Mouse (Mus musculus) heart, embryonic 16.5 days (tissue): ENCODE data around the gene Adgrb3. TPM values are rescaled to one million over a fixed set of nuclear protein-coding genes. Genes with fewer than 3 reads are reported as not detected.

ENCODE experiments used
- ATAC-seq: fragments of 200-750 bp; cut with Nextera tagmentation; replicated peaks from 2 replicates; pipeline ENCODE4 v1.8.0; 2017; ENCODE audit warnings: moderate number of reproducible peaks; ENCODE audit not compliant: insufficient read depth, low FRiP score; ENCODE audit errors: extremely low read depth
- H3K27ac ChIP-seq: fragments of 300-500 bp; sonication (generic); 2 replicates; pipeline ENCODE4 v1.5.1; 2014; ENCODE audit warnings: mild to moderate bottlenecking, low read length, control low read depth, moderate library complexity
- H3K27me3 ChIP-seq: fragments of 300-500 bp; sonication (generic); 2 replicates; pipeline ENCODE4 v1.6.1; 2014; ENCODE audit warnings: low read length, mixed read lengths; ENCODE audit not compliant: control insufficient read depth, insufficient read depth
- H3K36me3 ChIP-seq: fragments of 300-500 bp; sonication (generic); 2 replicates; pipeline ENCODE4 v1.6.1; 2014; ENCODE audit not compliant: control insufficient read depth, insufficient read depth
- H3K4me1 ChIP-seq: fragments of 300-500 bp; sonication (generic); 2 replicates; pipeline ENCODE4 v1.6.1; 2014; ENCODE audit warnings: low read length, mixed read lengths; ENCODE audit not compliant: control insufficient read depth, insufficient read depth
- H3K4me2 ChIP-seq: fragments of 300-500 bp; sonication (generic); 2 replicates; pipeline ENCODE4 v1.6.1; 2014; ENCODE audit warnings: low read depth, mild to moderate bottlenecking, control low read depth, low read length
- H3K4me3 ChIP-seq: fragments of 300-500 bp; sonication (generic); 2 replicates; pipeline ENCODE4 v1.5.1; 2014; ENCODE audit warnings: mild to moderate bottlenecking, control low read depth, low read length
- H3K9ac ChIP-seq: fragments of 300-500 bp; sonication (generic); 2 replicates; pipeline ENCODE4 v1.6.1; 2014; ENCODE audit warnings: low read length, control low read depth
- H3K9me3 ChIP-seq: fragments of 300-500 bp; sonication (generic); replicated peaks from 2 replicates; pipeline ENCODE4 v1.6.1; 2016; ENCODE audit warnings: low read length; ENCODE audit not compliant: control insufficient read depth
- WGBS: fragments of 180-500 bp; shearing (Covaris S2); extraction: QIAGEN DNeasy Blood & Tissue Kit; methylation state at CpG from one replicate; pipeline ENCODE4 v1.1.7; 2014; 5-methylcytosine and 5-hydroxymethylcytosine counted together
- polyA plus RNA-seq: library from polyadenylated mRNA; unstranded; fragments of >200 nt; fragmentation: Nextera tagmentation; extraction: Ambion mirVana; gene quantifications from 2 replicates; pipeline ENCODE4 v1.2.1, GENCODE M21; 2015

The Adgrb3 gene
- polyA plus RNA-seq, 1 experiment from 2014 or later, result 0.33 TPM

DNA sequence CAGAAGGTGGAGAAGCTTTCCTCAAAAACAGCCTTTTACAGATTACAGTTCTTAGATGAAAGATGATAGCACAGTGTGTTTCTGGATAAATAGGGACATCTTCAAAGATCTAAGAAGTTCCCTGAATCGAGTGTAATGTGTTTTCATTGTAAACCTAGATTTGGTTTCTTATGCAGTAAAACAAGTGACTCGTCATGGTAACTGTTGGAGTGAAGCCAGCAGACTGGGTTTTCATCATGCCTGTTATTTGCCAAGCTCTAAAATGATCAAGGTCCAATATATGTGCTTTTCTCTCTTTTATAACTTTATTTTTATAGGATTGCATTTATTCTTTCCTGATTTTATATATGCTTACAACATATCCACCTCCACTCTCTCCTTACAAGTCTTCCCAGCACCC is 394.0 kb downstream of the Adgrb3 start:
- ATAC-seq, result no peak
- no peak overlapping the region for H3K4me2 ChIP-seq
- 49% methylated on average over 2 of the region's 2 CpGs for WGBS
- H3K4me1 ChIP-seq, result no peaks in the 10 kb centered on the region
- no peak overlapping the region for H3K9ac ChIP-seq
- no peaks in the 10 kb centered on the region for H3K36me3 ChIP-seq
- no peaks in the 10 kb centered on the region for H3K27me3 ChIP-seq
- H3K9me3 ChIP-seq, result no peaks in the 10 kb centered on the region
- no peak overlapping the region for H3K27ac ChIP-seq
- H3K4me3 ChIP-seq, result no peak overlapping the region

GRCm38 (mm10) chr1:25430219-25430862 is 399.2 kb downstream of the Adgrb3 start:
- Histone ChIP-seq H3K27me3 (no peaks in the 10 kb centered on the region), H3K4me3 (no peak overlapping the region), H3K27ac (no peak overlapping the region), H3K4me2 (no peak overlapping the region), H3K4me1 (no peaks in the 10 kb centered on the region), H3K9ac (no peak overlapping the region), H3K36me3 (no peaks in the 10 kb centered on the region), H3K9me3 (no peaks in the 10 kb centered on the region)
- no peak for ATAC-seq
- 75% methylated on average over 16 of the region's 16 CpGs for WGBS

GRCm38 (mm10) chr1:25420701-25421100 is 408.8 kb downstream of the Adgrb3 start:
- ATAC-seq, result no peak
- H3K9ac ChIP-seq, result no peak overlapping the region
- no peak overlapping the region for H3K27ac ChIP-seq
- WGBS, result 90% methylated on average over 2 of the region's 2 CpGs
- no peaks in the 10 kb centered on the region for H3K36me3 ChIP-seq
- no peaks in the 10 kb centered on the region for H3K4me1 ChIP-seq
- H3K9me3 ChIP-seq, result no peaks in the 10 kb centered on the region
- H3K4me2 ChIP-seq, result no peak overlapping the region
- H3K4me3 ChIP-seq, result no peak overlapping the region
- H3K27me3 ChIP-seq, result no peaks in the 10 kb centered on the region

DNA sequence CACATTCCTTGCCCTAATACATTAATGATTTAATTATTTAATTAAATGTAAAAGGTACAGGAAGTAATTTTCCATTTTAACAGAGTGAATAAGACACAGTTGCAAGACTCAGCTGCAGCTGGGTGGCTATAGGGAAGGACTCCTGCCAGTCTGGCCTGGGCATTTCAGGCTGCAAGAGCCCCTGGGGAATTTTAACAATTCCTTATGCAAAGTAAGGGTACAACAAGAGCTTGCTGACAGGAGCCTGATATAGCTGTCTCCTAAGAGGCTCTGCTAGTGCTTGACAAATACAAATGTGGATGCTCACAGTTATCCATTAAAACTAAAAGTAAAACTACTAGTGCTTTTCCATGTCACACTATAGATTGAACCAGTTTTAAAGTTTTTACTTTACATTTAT is 410.1 kb downstream of the Adgrb3 start:
- ATAC-seq, result no peak
- Histone ChIP-seq H3K4me3 (no peak overlapping the region), H3K9ac (no peak overlapping the region), H3K27ac (no peak overlapping the region), H3K4me1 (no peaks in the 10 kb centered on the region), H3K4me2 (no peak overlapping the region), H3K27me3 (no peaks in the 10 kb centered on the region), H3K9me3 (no peaks in the 10 kb centered on the region), H3K36me3 (no peaks in the 10 kb centered on the region)

DNA sequence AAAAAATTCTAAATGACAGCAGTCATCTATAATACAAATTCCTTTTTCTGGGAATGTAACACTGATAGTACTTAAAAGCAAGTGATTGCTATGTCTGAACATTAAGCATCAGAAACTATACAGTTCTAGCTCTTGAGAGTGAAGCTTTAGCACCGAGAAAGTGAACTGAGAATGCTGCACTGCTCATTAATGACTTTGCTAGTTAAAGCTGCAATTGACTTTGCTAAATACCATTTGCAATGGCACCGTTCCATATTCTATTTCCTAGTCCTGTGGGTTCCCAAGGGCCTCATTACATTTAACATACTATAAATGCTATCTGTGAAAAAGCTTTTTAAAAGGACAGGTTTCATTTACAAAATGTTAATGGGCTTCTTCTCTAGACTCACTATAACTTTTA is 414.4 kb downstream of the Adgrb3 start:
- no peak overlapping the region for H3K4me3 ChIP-seq
- no peak for ATAC-seq
- no peaks in the 10 kb centered on the region for H3K27me3 ChIP-seq
- H3K9me3 ChIP-seq, result no peaks in the 10 kb centered on the region
- no peak overlapping the region for H3K9ac ChIP-seq
- no peak overlapping the region for H3K4me2 ChIP-seq
- WGBS, result 77% methylated on average over 2 of the region's 2 CpGs
- no peaks in the 10 kb centered on the region for H3K36me3 ChIP-seq
- no peak overlapping the region for H3K27ac ChIP-seq
- no peaks in the 10 kb centered on the region for H3K4me1 ChIP-seq

DNA sequence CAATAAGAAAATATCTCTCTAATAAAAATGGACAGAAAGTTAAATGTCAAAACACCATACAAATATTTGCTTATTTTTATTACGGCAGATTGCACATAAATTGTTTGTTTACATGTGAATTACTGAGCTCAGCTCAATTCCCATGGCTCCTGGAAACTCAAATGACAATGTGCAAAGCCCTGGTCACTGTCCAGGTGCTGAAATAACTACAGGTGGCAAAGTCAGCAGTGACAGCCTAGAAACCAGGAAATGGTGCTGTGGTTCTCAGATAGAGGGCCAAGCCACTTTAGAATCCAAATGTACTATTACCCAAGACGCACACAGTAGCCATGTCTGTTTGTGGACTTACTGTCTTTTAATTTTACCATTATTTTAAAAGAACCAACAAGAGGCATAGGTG is 465.3 kb downstream of the Adgrb3 start:
- no peak for ATAC-seq
- Histone ChIP-seq H3K4me1 (no peaks in the 10 kb centered on the region), H3K4me3 (no peak overlapping the region), H3K9me3 (no peaks in the 10 kb centered on the region), H3K4me2 (no peak overlapping the region), H3K27me3 (no peaks in the 10 kb centered on the region), H3K36me3 (no peaks in the 10 kb centered on the region), H3K27ac (no peak overlapping the region), H3K9ac (no peak overlapping the region)
- WGBS, result 82% methylated on average over 2 of the region's 2 CpGs

DNA sequence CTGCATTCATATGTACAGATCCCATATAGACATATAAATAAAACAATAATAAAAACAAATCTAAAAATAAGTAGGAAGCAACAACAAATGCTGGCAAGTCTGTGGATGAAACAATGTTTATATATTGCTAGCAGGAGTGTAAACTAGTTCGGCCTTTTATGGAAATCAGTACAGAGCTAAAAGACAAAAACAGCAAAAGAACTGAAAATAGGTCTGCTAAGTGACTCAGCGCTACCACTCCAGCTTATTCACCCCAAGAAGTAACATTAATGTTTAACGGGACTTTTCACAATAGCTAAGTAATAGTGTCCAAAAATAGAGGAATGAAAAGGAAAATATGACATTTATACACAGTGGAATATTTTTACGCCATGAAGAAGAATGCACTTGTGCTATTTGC is 471.0 kb downstream of the Adgrb3 start:
- H3K27me3 ChIP-seq, result no peaks in the 10 kb centered on the region
- H3K4me3 ChIP-seq, result no peak overlapping the region
- no peak for ATAC-seq
- 82% methylated on average over 4 of the region's 4 CpGs for WGBS
- H3K9ac ChIP-seq, result no peak overlapping the region
- no peak overlapping the region for H3K4me2 ChIP-seq
- no peak overlapping the region for H3K27ac ChIP-seq
- no peaks in the 10 kb centered on the region for H3K36me3 ChIP-seq
- H3K9me3 ChIP-seq, result no peaks in the 10 kb centered on the region
- no peaks in the 10 kb centered on the region for H3K4me1 ChIP-seq

DNA sequence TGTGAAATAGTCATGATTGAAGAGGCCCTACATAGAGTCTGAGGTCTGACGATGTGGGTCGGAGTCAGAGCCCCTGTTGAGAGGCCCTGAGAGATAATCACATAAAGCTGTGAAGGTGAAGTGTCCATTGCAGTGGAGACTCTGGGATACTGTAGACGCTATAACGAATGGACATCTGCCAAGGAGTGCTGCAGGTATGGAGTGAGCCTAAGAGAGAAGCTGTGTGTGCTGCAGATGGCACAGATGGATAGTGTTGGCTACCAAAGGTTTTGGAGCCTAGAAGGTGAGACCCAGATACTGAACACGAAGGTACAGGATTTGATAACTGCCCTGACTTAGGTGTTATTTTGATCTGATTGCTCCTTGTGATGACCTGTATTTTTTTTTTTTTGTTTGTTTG is 474.0 kb downstream of the Adgrb3 start:
- no peaks in the 10 kb centered on the region for H3K36me3 ChIP-seq
- H3K9me3 ChIP-seq, result no peaks in the 10 kb centered on the region
- no peak overlapping the region for H3K27ac ChIP-seq
- WGBS, result 82% methylated on average over 5 of the region's 5 CpGs
- ATAC-seq, result no peak
- H3K4me2 ChIP-seq, result no peak overlapping the region
- H3K9ac ChIP-seq, result no peak overlapping the region
- H3K27me3 ChIP-seq, result no peaks in the 10 kb centered on the region
- no peak overlapping the region for H3K4me3 ChIP-seq
- no peaks in the 10 kb centered on the region for H3K4me1 ChIP-seq

DNA sequence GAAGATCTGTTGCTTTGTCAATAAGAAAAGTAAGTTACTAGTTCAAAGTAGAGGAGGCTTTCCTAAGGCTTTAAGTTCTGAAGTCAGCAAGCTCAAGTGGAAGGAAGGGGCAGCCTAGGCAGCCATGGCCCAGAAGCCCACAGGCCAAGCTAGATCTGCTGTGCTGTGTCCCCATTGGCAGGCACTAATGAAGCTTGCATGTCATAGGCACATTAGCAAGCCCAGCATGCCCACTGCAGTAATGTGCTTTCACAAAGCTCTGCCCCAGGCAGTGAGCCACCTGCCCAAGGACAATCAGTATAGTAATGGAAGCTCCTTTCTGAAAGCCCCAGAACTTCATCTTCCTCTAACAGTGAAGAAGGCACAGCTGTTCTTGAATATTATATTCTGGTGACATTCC is 484.6 kb downstream of the Adgrb3 start:
- Histone ChIP-seq H3K4me2 (no peak overlapping the region), H3K4me1 (no peaks in the 10 kb centered on the region), H3K27ac (no peak overlapping the region), H3K9ac (no peak overlapping the region), H3K36me3 (no peaks in the 10 kb centered on the region), H3K9me3 (no peaks in the 10 kb centered on the region; the same call in 1 of the 2 replicates), H3K4me3 (no peak overlapping the region), H3K27me3 (no peaks in the 10 kb centered on the region)
- no peak for ATAC-seq
